Mouse (Mus musculus) olfactory bulb, adult 2 months (tissue): ENCODE measurements around the gene Plau.

Source experiments
- CTCF ChIP-seq: fragments of 200-500 bp; IDR thresholded peaks from 2 replicates; pipeline ENCODE4 v1.5.1; 2012; ENCODE audit warnings: low read depth, mild to moderate bottlenecking, low read length, moderate library complexity; ENCODE audit not compliant: insufficient read depth
- POLR2A ChIP-seq: fragments of 200-500 bp; IDR thresholded peaks from 2 replicates; pipeline ENCODE4 v1.6.1; 2012; ENCODE audit warnings: mild to moderate bottlenecking, low read depth, low read length, moderate library complexity; ENCODE audit not compliant: insufficient read depth

- TF ChIP-seq CTCF (no peak), POLR2A (no peak)
Measured at GRCm38 (mm10) chr14:20836171-20836904, at the start of gene Plau.
